Comparison of ENCODE assay signal across 8 mouse cellular contexts in genomic region chr12:40040067-40040466, GRCm38 (mm10). TPM values are rescaled to one million over a fixed set of nuclear protein-coding genes. Genes with fewer than 3 reads are reported as not detected.
A peak's percentile ranks its signal among the peaks of the same experiment; 100 is the strongest.
DNase-seq lines count a peak whose midpoint lies in the region; ATAC-seq and TF ChIP-seq lines count a peak whose summit lies in the region.

No protein-coding gene starts in this region.

- no peak for ATAC-seq in midbrain, embryonic 14.5 days (ENCODE audit: low FRiP score, low TSS enrichment)
- ATAC-seq in midbrain, embryonic 13.5 days = no peak
- no peak for ATAC-seq in limb, embryonic 11.5 days (ENCODE audit: insufficient number of reproducible peaks, low FRiP score, low TSS enrichment, low read depth)

- intact Hi-C loops in gastrocnemius, adult 2 months (cut with DNase I) = loop anchor here (1.0 kb wide), 1 partner anchor 529 kb away; no protein-coding TSS in a partner anchor

- no peaks in the 10 kb centered on the region for H3K36me3 ChIP-seq in midbrain, embryonic 14.5 days (ENCODE audit: control insufficient read depth, insufficient read depth, low read length)
- H3K36me3 ChIP-seq in midbrain, embryonic 13.5 days = no peaks in the 10 kb centered on the region
- H3K36me3 ChIP-seq in limb, embryonic 11.5 days (ENCODE audit: control insufficient read depth, insufficient read depth, low read length) = no peaks in the 10 kb centered on the region

- no peak for DNase-seq in gastrocnemius, adult 2 months
- no peak for DNase-seq in gastrocnemius, postnatal 4 days (ENCODE audit: low spot score in 2 of 2)
- DNase-seq in midbrain, embryonic 14.5 days = peak; percentile 84
- DNase-seq in brain, adult 2 months (ENCODE audit: low read depth, low spot score) = peak; percentile 55
- peak; percentile 51 for DNase-seq in limb, embryonic 11.5 days (ENCODE audit: low spot score)
- DNase-seq in thymus, postnatal 14 days = peak; percentile 57
- no peak for DNase-seq in urinary bladder, postnatal 36 days (ENCODE audit: low spot score in 2 of 2)

- peak; percentile 72 for TF ChIP-seq CTCF in gastrocnemius, adult 2 months (IDR thresholded peaks at IDR 0.05)

- peaks cover 8% of the 10 kb centered on the region; the same call in 1 of the 2 replicates for H3K4me1 ChIP-seq in midbrain, embryonic 14.5 days (ENCODE audit: control insufficient read depth, insufficient read depth, low read length)
- peaks cover 14% of the 10 kb centered on the region for H3K4me1 ChIP-seq in midbrain, embryonic 13.5 days (replicated peaks)
- H3K4me1 ChIP-seq in limb, embryonic 11.5 days (ENCODE audit: control insufficient read depth, insufficient read depth, low read length) = no peaks in the 10 kb centered on the region

- H3K4me3 ChIP-seq in gastrocnemius, adult 2 months = no peak overlapping the region
- no peak overlapping the region for H3K4me3 ChIP-seq in midbrain, embryonic 14.5 days (replicated peaks; ENCODE audit: low read depth, low read length)
- no peak overlapping the region for H3K4me3 ChIP-seq in midbrain, embryonic 13.5 days (replicated peaks)
- no peak overlapping the region for H3K4me3 ChIP-seq in limb, embryonic 11.5 days (ENCODE audit: low read depth, low read length)

- H3K27me3 ChIP-seq in midbrain, embryonic 14.5 days (ENCODE audit: control insufficient read depth, insufficient read depth, low read length) = no peaks in the 10 kb centered on the region
- H3K27me3 ChIP-seq in midbrain, embryonic 13.5 days = no peaks in the 10 kb centered on the region
- no peaks in the 10 kb centered on the region for H3K27me3 ChIP-seq in limb, embryonic 11.5 days (ENCODE audit: control insufficient read depth, insufficient read depth, low read length)

- no peak overlapping the region for H3K27ac ChIP-seq in gastrocnemius, adult 2 months
- H3K27ac ChIP-seq in midbrain, embryonic 14.5 days (replicated peaks; ENCODE audit: low read depth, low read length) = no peak overlapping the region
- H3K27ac ChIP-seq in midbrain, embryonic 13.5 days = no peak overlapping the region
- no peak overlapping the region for H3K27ac ChIP-seq in limb, embryonic 11.5 days (replicated peaks; ENCODE audit: low read depth, low read length)

- H3K4me2 ChIP-seq in midbrain, embryonic 14.5 days (ENCODE audit: low read length) = no peak overlapping the region
- H3K4me2 ChIP-seq in midbrain, embryonic 13.5 days (replicated peaks) = no peak overlapping the region
- H3K4me2 ChIP-seq in limb, embryonic 11.5 days (ENCODE audit: low read depth, severe bottlenecking) = no peak overlapping the region

- no peak overlapping the region for H3K9ac ChIP-seq in midbrain, embryonic 14.5 days (replicated peaks; ENCODE audit: low read length)
- H3K9ac ChIP-seq in midbrain, embryonic 13.5 days (replicated peaks) = no peak overlapping the region
- H3K9ac ChIP-seq in limb, embryonic 11.5 days (ENCODE audit: low read length) = no peak overlapping the region

- H3K9me3 ChIP-seq in midbrain, embryonic 14.5 days (ENCODE audit: control insufficient read depth, low read length) = 0 out of 2 replicates have a peak, but pooled peaks cover 4% of the 10 kb centered on the region
- no peaks in the 10 kb centered on the region for H3K9me3 ChIP-seq in midbrain, embryonic 13.5 days
- H3K9me3 ChIP-seq in limb, embryonic 11.5 days (ENCODE audit: control insufficient read depth, low read length) = no peaks in the 10 kb centered on the region

RNA-seq across cellular contexts. Expression of gene Arl4a, which starts 2.2 kb away (rescaled TPM):
- total RNA-seq in gastrocnemius, adult 2 months (2021) = 10 to 100 TPM; 24.4 to 26.9 TPM
- total RNA-seq in gastrocnemius, postnatal 4 days (2021) = 10 to 100 TPM; 30.2 to 31.2 TPM
- polyA plus RNA-seq in midbrain, embryonic 14.5 days (2014; fragmentation: Nextera tagmentation; extraction: Ambion mirVana) = 109 and 139 TPM in 2 replicates
- polyA plus RNA-seq in midbrain, embryonic 13.5 days (2015; fragmentation: Nextera tagmentation; extraction: Ambion mirVana) = 107 and 133 TPM in 2 replicates
- 29.4 and 31.1 TPM in 2 replicates for polyA plus RNA-seq in limb, embryonic 11.5 days (2014; fragmentation: Nextera tagmentation; extraction: Ambion mirVana)

Comparison
In these comparisons a context has a peak if more than half of its experiments do, and no peak if none do; other contexts are left out.
1. DNase-seq: peak in midbrain, embryonic 14.5 days (single experiment), brain, adult 2 months (single experiment), limb, embryonic 11.5 days (single experiment) and thymus, postnatal 14 days (single experiment); none in gastrocnemius, adult 2 months (single experiment), gastrocnemius, postnatal 4 days (0 of 2) and urinary bladder, postnatal 36 days (0 of 2).